Mouse (Mus musculus): Measurements from ENCODE around the gene Lias. TPM values are rescaled to one million over a fixed set of nuclear protein-coding genes. Genes with fewer than 3 reads are reported as not detected.

Lias gene
- total and polyA plus RNA-seq, 3 experiments, result 47.1 to 55.3 TPM; not detected in 1

DNA sequence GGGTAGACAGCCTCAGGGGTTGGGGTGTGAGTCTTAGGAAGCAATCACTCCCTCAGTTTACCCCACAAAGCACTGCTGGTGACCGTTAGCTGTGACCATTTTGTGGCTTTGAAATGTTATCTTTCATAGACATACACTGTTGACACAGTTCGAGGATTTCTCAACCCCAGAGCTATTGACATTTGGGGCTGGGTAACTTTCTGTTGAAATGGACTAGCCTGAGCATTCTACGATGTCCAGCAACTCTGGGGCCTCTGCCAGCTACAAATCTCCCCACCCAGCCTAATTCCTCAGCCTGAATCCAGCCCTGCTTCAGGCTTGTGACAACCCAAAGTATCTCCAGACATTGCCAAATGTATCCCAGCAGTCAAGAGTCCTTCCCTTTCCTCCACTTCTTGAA lies 37.2 kb upstream of the Lias start:
- H3K9ac ChIP-seq (ENCODE audit: control insufficient read depth, low read depth, low read length, poor library complexity, severe bottlenecking), result no peak overlapping the region
- H3K4me1 ChIP-seq (ENCODE audit: control insufficient read depth in 1 of 2, insufficient read depth in 2 of 2, low read length in 2 of 2), result no peaks in the 10 kb centered on the region
- TF ChIP-seq TCF12 (IDR thresholded peaks at IDR 0.05; ENCODE audit: low read depth, low read length) (no peak), NELFE (IDR thresholded peaks at IDR 0.05; ENCODE audit: low read depth, low read length) (no peak), TBP (IDR thresholded peaks at IDR 0.05; ENCODE audit: low read depth, low read length) (no peak), MYC (IDR thresholded peaks at IDR 0.05; ENCODE audit: low read depth, low read length) (no peak), ZMIZ1 (IDR thresholded peaks at IDR 0.05; ENCODE audit: low read depth, low read length) (no peak), POLR2AphosphoS2 (IDR thresholded peaks at IDR 0.05; ENCODE audit: low read length) (no peak), ZNF384 (IDR thresholded peaks at IDR 0.05; ENCODE audit: low read depth, low read length) (no peak), HCFC1 (IDR thresholded peaks at IDR 0.05; ENCODE audit: low read depth, low read length) (no peak), ETS1 (IDR thresholded peaks at IDR 0.05; ENCODE audit: low read depth, low read length) (no peak), ZKSCAN1 (IDR thresholded peaks at IDR 0.05; ENCODE audit: low read depth, low read length) (no peak), CTCF (IDR thresholded peaks at IDR 0.05 in 2 of 3, conservative IDR thresholded peaks at IDR 0.05 in 1 of 3; ENCODE audit: control insufficient read depth in 1 of 3, insufficient read depth in 1 of 3, low read depth in 2 of 3, low read length in 3 of 3, poor library complexity in 1 of 3, severe bottlenecking in 1 of 3) (no peak), JUND (IDR thresholded peaks at IDR 0.05; ENCODE audit: low read depth, low read length) (no peak), MYB (IDR thresholded peaks at IDR 0.05; ENCODE audit: low read depth, low read length) (no peak), ELF1 (IDR thresholded peaks at IDR 0.05; ENCODE audit: low read depth, low read length) (no peak), MXI1 (IDR thresholded peaks at IDR 0.05; ENCODE audit: low read depth, low read length) (no peak), MAFK (IDR thresholded peaks at IDR 0.05; ENCODE audit: borderline replicate concordance, low read depth, low read length) (no peak), MEF2A (IDR thresholded peaks at IDR 0.05; ENCODE audit: extremely low read depth, insufficient replicate concordance, low read depth, low read length, poor library complexity, severe bottlenecking) (no peak)
- no peaks in the 10 kb centered on the region for H3K79me2 ChIP-seq (ENCODE audit: control insufficient read depth, insufficient read depth, low read length, poor library complexity)
- no peaks in the 10 kb centered on the region for H3K36me3 ChIP-seq (ENCODE audit: control insufficient read depth in 1 of 2, insufficient read depth in 2 of 2, low read length in 2 of 2)
- H3K27ac ChIP-seq (ENCODE audit: control insufficient read depth, low read depth, low read length), result no peak overlapping the region
- H3K9me3 ChIP-seq (replicated peaks; ENCODE audit: insufficient read depth, low read length), result no peaks in the 10 kb centered on the region
- H3K4me3 ChIP-seq (ENCODE audit: control insufficient read depth in 1 of 2, insufficient read depth in 1 of 2, low read depth in 2 of 2, low read length in 2 of 2), result no peak overlapping the region
- peaks cover 2 to 7% of the 10 kb centered on the region in 2 experiments for H3K27me3 ChIP-seq (ENCODE audit: control insufficient read depth in 1 of 2, insufficient read depth in 2 of 2, low read length in 2 of 2)
- no peak for DNase-seq (ENCODE audit: low read depth, low spot score)

DNA sequence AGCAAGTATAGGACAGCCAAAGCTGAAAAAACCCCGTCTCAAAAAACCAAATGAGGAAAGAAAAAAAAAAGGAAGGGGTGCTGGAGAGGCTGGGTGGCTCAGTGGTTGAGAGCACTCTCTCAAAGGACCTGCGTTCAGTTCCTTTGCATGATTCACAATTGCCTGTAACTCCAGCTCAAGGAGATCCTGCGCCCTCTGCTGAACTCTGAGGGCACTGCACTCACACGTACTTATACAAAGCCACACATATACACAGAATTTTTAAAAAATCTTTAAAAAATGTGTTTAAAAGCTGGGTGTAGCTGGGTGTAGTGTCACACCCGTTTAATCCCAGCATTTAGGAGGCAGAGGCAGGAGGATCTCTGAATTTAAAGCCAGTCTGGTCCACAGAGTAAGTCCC lies 36.3 kb upstream of the Lias start:
- no peak overlapping the region for H3K27ac ChIP-seq (ENCODE audit: control insufficient read depth, low read depth, low read length)
- H3K9ac ChIP-seq (ENCODE audit: control insufficient read depth, low read depth, low read length, poor library complexity, severe bottlenecking), result no peak overlapping the region
- TF ChIP-seq CTCF (IDR thresholded peaks at IDR 0.05 in 2 of 3, conservative IDR thresholded peaks at IDR 0.05 in 1 of 3; ENCODE audit: control insufficient read depth in 1 of 3, insufficient read depth in 1 of 3, low read depth in 2 of 3, low read length in 3 of 3, poor library complexity in 1 of 3, severe bottlenecking in 1 of 3) (peak; percentile 33 to 37 (median 36); a peak in 4 of 6 replicates), USF2 (IDR thresholded peaks at IDR 0.05; ENCODE audit: borderline replicate concordance in 1 of 2, insufficient read depth in 1 of 2, low read depth in 1 of 2, low read length in 2 of 2) (no peak), RAD21 (IDR thresholded peaks at IDR 0.05; ENCODE audit: low read depth, low read length) (peak; percentile 18), SMC3 (IDR thresholded peaks at IDR 0.05; ENCODE audit: low read depth, low read length) (peak; percentile 21; the same call in 1 of the 2 replicates), POLR2A (IDR thresholded peaks at IDR 0.05; ENCODE audit: control insufficient read depth in 1 of 2, insufficient read depth in 1 of 2, low read depth in 1 of 2, low read length in 2 of 2, poor library complexity in 1 of 2) (no peak)
- H3K27me3 ChIP-seq (ENCODE audit: control insufficient read depth in 1 of 2, insufficient read depth in 2 of 2, low read length in 2 of 2), result peaks cover 2 to 10% of the 10 kb centered on the region in 2 experiments
- no peaks in the 10 kb centered on the region for H3K79me2 ChIP-seq (ENCODE audit: control insufficient read depth, insufficient read depth, low read length, poor library complexity)
- peak; percentile 54 for DNase-seq (ENCODE audit: low read depth, low spot score)
- no peak overlapping the region for H3K4me3 ChIP-seq (ENCODE audit: control insufficient read depth in 1 of 2, insufficient read depth in 1 of 2, low read depth in 2 of 2, low read length in 2 of 2)
- H3K36me3 ChIP-seq (ENCODE audit: control insufficient read depth in 1 of 2, insufficient read depth in 2 of 2, low read length in 2 of 2), result no peaks in the 10 kb centered on the region
- H3K9me3 ChIP-seq (replicated peaks; ENCODE audit: insufficient read depth, low read length), result no peaks in the 10 kb centered on the region
- no peaks in the 10 kb centered on the region for H3K4me1 ChIP-seq (ENCODE audit: control insufficient read depth in 1 of 2, insufficient read depth in 2 of 2, low read length in 2 of 2)

All from MEL (cell line).